Mouse (Mus musculus): ENCODE data around the gene Etv6. TPM values are rescaled to one million over a fixed set of nuclear protein-coding genes. Genes with fewer than 3 reads are reported as not detected.
A peak's percentile ranks its signal among the peaks of the same experiment; 100 is the strongest.

Gene Etv6
- total RNA-seq, 2 experiments from 2014 or later = 9.2 to 9.8 TPM

DNA sequence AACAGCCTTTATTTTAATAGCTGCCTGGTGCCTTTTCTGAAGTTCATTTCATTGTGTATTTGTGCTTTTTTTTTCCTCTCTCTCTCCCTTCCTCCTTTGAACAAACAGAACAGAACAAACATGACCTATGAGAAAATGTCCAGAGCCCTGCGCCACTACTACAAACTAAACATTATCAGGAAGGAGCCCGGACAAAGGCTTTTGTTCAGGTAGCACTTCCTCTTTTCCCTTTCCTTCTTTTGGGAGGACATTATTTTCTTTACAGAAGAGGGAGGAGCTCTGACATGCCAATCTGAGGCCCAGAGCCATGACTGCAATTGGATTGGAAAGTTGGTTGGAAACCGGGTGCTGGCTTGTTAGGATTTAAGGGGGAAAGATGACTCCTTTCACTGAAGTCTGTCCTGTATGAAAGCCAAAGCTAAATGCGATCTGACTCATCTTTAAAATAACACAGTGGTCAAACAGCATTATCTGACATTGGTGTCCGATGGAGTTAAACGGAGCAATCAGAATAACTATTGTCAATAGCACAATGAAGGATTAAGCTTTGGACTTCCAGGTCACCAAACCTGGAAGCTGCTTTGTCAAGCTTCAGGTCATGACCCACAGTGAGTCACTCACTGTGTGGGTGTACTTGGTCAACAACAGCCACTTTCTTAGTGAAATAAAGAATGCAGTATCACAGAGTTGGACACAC, 227.6 kb downstream of the Etv6 start:
- no peak overlapping the region for H3K27ac ChIP-seq
- no peak for TF ChIP-seq CTCF (conservative IDR thresholded peaks at IDR 0.05)
- H3K4me3 ChIP-seq = no peak overlapping the region
- DNase-seq (ENCODE audit: low spot score in 2 of 2) = no peak

DNA sequence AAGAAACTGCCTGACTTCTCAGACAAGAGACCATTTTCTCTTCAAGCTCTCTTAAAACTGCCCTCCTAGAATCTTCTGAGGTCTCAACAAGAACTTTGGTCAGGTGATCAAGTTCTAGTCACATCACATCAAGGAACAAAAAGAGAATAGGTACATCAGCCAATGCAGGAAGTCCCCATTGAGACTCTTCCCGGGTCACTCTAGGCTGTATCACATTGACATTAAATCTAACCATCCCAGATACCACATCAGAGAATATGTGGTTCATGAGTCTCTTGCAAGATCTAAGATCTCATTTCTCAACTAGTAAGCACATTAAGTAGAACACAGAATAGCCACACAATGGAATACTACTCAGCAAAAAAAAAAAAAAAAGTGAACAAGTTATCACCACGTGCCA, 238.4 kb downstream of the Etv6 start:
- no peak for TF ChIP-seq CTCF (conservative IDR thresholded peaks at IDR 0.05)
- Histone ChIP-seq H3K4me3 (no peak overlapping the region), H3K27ac (no peak overlapping the region)
- no peak for DNase-seq (ENCODE audit: low spot score in 2 of 2)

DNA sequence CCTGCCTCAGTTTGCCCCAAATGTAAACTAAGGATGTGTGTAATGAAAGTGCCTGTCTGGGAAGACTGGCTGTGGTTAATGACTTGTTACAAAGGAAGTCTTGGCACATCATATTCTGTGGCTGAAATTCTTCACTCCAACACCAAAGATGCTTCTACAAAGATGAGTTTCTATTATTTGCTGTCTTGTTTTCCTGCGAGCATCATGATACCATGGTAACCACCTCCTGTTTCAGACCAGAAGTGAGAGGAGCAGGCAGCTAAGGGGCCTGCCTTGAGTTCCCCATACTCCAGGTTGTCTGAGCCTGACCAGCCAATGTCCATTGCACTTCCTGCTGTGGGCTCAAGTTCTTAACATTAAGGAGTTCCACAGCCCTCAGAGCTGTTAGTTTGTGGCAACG, 241.5 kb downstream of the Etv6 start:
- H3K27ac ChIP-seq = no peak overlapping the region
- TF ChIP-seq CTCF (conservative IDR thresholded peaks at IDR 0.05) = no peak
- no peak overlapping the region for H3K4me3 ChIP-seq
- DNase-seq (ENCODE audit: low spot score in 2 of 2) = no peak

DNA sequence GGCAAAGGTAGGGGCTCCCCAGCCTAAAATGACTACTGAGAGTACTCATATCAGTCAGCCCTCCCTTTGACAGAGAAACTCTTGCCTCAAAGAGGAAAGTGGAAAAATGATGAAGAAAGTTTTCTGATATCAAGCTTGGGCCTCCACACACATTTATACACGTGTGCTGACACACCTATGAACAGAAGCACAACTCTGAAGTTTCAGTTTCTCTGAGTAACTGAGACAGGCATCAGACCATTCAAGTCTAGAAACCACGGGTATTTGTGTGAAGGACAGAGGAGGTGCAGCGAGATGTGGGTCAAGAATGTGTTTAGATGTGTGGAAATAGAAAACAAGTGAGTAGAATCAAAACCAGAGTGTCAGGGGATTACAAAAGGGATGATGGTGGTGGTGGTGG, 246.6 kb downstream of the Etv6 start:
- no peak for DNase-seq (ENCODE audit: low spot score in 2 of 2)
- Histone ChIP-seq H3K4me3 (no peak overlapping the region), H3K27ac (no peak overlapping the region)
- no peak for TF ChIP-seq CTCF (conservative IDR thresholded peaks at IDR 0.05)

DNA sequence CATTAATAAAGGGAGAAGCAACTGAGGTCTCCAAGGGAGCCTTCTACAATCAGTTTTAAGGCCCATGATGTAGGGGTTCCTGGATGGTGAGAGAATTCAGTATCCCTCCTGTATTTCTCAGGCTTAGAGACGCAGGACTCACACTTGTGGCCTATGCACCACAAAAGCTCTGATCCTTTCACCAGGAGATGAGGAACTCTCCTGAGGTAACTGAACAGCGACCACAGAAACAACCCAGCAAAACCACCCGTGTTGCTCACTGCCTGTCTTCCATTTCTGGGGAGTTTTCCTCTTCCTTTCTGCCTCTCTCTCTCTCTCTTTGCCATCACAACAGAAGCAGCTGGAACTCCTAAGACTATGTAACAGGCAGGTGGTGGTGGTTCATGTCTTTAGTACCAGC, 256.3 kb downstream of the Etv6 start:
- no peak for DNase-seq (ENCODE audit: low spot score in 2 of 2)
- no peak for TF ChIP-seq CTCF (conservative IDR thresholded peaks at IDR 0.05)
- H3K27ac ChIP-seq = no peak overlapping the region
- H3K4me3 ChIP-seq = no peak overlapping the region

DNA sequence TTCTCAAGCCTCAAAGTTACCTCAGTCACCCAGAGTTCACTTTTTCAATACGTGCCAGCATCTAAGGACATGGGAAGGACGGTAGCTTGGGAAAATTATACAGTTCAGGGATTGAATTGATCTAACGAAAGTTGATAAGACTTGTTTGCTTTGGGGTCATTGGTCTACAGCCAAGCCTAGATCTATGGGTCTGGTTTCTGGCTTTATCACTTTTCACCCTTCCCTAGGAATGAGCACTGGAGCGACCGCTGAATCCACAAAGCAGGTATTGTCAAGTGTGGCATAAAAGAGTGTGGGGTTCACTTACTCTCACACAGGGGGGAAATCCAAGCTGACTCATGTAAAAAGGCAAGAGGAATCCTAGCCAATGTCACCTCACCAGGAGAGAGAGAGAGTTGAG, 256.9 kb downstream of the Etv6 start:
- H3K27ac ChIP-seq = no peak overlapping the region
- TF ChIP-seq CTCF (conservative IDR thresholded peaks at IDR 0.05) = no peak
- H3K4me3 ChIP-seq = no peak overlapping the region
- DNase-seq (ENCODE audit: low spot score in 2 of 2) = no peak

DNA sequence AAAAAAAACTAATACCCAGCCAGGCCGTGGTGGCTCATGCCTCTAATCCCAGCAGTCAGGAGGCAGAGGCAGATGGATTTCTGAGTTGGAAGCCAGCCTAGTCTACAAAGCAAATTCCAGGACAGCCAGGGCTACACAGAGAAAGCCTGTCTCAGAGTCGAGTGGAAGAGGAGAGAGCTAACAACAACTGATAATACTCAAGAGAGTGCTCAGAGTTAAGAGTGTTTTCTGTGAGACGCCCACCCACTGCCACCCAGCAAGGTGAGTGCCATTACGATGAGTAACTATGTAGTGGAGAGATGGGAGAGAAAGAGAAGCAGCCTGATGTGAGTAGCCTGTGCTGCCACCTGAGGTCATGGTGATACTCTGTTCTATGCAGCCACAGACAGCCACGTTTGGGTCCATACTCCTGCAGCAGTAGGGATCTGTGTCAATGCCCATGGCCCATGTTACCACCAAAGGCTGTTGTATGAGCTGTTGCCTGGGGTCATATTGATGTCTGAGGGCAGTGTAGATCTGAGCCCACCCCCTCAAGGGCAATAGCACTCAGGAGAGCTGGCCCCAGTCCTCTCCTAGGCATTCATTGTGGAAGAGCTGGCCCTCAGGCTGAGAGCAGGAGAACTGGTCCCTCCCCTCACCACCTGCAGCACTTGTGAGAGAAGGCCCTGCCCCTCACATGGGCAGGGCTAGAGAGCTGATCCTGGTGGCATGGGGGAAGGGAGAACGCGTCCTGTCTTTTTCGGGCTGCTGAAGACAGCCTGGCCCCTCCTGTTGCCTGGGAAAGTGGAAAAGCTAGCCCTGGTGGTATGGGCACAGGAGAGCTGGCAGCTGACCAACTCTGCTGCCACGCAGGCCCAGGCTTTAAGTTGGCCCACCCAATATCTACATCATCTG, 258.4 kb downstream of the Etv6 start:
- DNase-seq (ENCODE audit: low spot score in 2 of 2) = no peak
- Histone ChIP-seq H3K27ac (no peak overlapping the region), H3K4me3 (no peak overlapping the region)
- TF ChIP-seq CTCF (conservative IDR thresholded peaks at IDR 0.05) = no peak

DNA sequence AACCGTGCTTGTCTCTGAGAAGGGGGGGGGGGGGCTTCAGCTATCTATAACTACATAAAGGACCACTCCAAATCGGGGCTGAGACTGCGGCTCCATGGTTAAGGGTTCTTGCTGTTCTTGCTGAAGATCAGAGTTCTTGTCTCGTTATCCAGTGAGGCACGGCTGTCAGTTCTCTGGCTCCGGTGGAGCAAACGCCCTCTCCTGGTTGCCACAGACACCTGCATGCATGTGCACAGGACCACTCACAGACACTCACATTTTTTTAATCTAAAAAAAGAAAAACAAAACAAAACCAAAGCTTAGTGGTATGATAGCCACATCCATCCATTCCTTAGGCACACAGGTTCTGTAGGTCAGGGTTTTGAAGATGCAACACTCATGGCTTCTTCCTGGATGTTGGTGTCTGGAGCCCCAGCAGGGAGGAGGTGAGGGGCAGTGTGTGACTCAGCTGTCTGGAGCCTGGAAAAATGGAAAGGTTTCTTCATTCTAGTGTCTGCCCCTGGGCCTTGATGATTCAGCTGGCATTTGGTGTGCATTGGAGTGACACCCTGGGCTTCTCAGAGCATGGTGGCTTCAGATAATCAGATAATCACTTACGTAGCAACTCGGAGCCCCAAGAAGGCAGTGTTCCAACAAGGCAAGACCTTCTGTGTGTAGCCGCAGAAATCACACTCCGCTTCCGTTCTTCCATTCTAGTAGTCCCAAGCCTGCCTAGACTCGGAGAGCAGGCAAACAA, 262.6 kb downstream of the Etv6 start:
- Histone ChIP-seq H3K4me3 (no peak overlapping the region), H3K27ac (no peak overlapping the region)
- peak; percentile 44 for TF ChIP-seq CTCF (conservative IDR thresholded peaks at IDR 0.05)
- no peak for DNase-seq (ENCODE audit: low spot score in 2 of 2)

DNA sequence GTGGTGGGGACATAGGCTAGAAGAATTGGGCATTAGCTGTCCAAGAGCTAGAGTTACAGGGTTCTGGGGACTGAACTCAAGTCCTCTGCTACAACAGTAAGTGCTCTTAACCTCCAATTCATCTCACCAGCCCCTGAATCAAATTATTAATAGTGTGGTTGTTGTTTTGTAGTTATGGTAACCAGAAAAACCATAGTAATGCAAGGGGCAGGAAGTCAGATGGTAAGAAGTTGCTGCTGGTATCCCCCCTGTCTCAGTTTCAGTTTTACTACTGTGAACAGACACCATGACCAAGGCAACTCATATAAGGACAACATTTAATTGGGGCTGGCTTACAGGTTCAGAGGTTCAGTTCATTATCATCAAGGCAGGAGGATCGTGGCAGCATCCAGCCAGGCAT, 266.5 kb downstream of the Etv6 start:
- no peak overlapping the region for H3K27ac ChIP-seq
- no peak for DNase-seq (ENCODE audit: low spot score in 2 of 2)
- H3K4me3 ChIP-seq = no peak overlapping the region
- TF ChIP-seq CTCF (conservative IDR thresholded peaks at IDR 0.05) = no peak

DNA sequence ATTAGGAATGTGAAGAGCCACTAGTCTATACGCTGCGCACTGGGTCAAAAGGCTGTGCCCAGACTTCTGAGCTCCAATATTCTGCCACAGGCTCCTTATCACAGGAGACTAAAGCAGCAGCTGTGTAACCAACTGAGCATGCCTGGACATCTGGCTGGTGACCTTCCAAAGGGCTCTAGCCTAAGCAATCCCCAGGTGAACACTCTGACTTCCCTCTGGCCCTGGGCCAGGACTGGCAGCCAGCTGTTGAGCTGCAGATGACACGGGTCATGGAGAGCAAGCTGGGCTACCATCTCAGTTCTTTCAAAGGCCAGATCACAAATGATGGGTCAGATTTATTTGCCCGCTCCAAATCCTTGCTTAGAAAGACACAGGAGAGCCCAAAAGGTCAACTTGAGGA, 275.8 kb downstream of the Etv6 start:
- Histone ChIP-seq H3K4me3 (no peak overlapping the region), H3K27ac (no peak overlapping the region)
- DNase-seq (ENCODE audit: low spot score in 2 of 2) = no peak
- TF ChIP-seq CTCF (conservative IDR thresholded peaks at IDR 0.05) = no peak

DNA sequence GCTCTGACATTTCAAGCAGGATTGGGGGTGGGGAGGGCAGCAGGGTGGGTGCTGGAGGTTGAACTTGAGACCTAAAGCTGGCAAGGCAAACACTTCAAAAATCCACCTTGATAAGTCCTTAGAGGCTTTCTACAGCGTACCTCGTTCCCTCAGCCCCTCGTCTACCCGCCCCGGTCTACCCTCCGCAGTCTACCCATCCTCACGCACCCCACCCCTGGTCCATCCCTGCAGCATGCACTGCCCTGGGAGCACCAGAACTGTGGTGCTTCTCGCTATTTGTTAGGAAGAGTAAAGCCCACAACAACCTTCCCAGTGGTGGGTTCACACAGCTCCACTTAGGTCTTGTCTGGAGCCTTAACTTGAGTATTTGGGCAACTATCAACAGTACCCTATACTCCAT, 277.1 kb downstream of the Etv6 start:
- DNase-seq (ENCODE audit: low spot score in 2 of 2) = no peak

DNA sequence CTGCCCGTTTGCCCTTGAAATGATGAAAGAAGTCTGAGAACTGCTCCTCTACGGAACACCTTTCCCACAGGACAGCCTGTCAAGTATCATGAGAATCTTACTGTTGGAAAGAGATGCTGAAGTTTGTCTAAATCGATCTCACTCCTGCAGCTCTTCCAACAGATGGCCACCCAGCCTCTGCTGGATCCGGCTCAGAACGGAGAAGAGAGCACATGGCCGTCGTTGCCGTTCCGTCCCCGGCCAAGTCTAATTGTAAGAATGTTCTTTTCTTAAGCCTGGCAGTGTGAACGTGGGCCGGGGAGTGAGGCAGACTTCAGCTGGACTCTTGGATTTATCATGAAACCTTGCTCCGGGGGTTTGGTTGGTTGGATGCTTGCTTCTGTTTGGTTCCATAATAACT, 281.9 kb downstream of the Etv6 start:
- Histone ChIP-seq H3K4me3 (no peak overlapping the region), H3K27ac (no peak overlapping the region)
- peak; percentile 45 to 55 for DNase-seq (ENCODE audit: low spot score in 2 of 2)
- TF ChIP-seq CTCF (conservative IDR thresholded peaks at IDR 0.05) = no peak

More for the DNA sequence above, 277.1 kb downstream of the Etv6 start:
- Histone ChIP-seq H3K4me3 (no peak overlapping the region), H3K27ac (no peak overlapping the region)
- TF ChIP-seq CTCF (conservative IDR thresholded peaks at IDR 0.05) = no peak

Other genes starting within 250 kb of the Etv6 start
- gene Kap, start 181.9 kb upstream of the Etv6 start, total RNA-seq (2021) = not detected